Mouse (Mus musculus): ENCODE measurements around the gene Coq4.

DNA sequence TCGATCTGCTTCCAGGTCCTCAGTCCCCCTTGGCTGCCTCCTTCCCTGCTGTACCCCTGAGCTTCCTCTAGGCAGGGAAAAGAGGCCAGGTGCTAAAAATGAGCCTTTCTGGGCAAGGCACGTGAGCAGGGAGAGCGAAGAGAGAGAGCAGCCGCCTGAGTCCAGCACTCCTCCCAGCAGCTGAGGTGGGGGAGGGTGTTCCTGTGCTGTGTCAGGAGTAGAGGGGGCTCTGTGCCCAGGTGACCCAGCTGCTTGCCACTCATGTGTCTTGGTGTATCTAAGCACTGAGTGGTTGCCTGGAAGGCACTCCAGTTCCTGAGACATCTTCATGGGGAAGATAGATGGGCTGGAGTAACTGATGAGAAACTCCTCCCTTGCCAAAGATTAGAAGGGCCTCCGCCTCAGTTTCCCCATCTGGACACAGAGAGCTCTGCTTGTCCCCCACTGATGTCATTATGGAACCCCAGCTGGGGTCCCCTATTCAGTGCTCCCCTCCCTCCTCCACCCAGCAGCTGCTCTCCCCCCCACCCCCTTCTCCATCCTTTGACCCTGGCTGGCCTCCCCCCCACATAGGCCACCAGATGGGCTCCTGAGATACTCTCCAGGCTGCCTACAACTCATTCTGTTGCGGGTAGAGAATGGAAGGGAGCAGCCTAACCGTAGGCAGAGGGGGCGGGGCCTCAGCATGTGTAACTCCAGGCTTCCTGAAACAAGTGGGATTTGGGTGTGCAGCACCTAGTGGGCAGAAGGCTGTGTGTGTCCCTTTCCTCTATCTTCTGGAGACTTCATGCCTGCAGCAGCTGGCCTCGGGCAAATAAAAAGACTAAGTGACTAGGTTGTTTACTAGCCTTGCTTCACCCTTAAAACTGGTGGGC, 56.2 kb downstream of the Coq4 start:
- no peak for TF ChIP-seq CTCF (IDR thresholded peaks at IDR 0.05; ENCODE audit: low read depth, low read length)
- TF ChIP-seq POLR2A (IDR thresholded peaks at IDR 0.05; ENCODE audit: borderline replicate concordance, low read depth, low read length) = no peak
